Mouse (Mus musculus): Measurements from ENCODE around the gene Map1s.

Gene Map1s

DNA sequence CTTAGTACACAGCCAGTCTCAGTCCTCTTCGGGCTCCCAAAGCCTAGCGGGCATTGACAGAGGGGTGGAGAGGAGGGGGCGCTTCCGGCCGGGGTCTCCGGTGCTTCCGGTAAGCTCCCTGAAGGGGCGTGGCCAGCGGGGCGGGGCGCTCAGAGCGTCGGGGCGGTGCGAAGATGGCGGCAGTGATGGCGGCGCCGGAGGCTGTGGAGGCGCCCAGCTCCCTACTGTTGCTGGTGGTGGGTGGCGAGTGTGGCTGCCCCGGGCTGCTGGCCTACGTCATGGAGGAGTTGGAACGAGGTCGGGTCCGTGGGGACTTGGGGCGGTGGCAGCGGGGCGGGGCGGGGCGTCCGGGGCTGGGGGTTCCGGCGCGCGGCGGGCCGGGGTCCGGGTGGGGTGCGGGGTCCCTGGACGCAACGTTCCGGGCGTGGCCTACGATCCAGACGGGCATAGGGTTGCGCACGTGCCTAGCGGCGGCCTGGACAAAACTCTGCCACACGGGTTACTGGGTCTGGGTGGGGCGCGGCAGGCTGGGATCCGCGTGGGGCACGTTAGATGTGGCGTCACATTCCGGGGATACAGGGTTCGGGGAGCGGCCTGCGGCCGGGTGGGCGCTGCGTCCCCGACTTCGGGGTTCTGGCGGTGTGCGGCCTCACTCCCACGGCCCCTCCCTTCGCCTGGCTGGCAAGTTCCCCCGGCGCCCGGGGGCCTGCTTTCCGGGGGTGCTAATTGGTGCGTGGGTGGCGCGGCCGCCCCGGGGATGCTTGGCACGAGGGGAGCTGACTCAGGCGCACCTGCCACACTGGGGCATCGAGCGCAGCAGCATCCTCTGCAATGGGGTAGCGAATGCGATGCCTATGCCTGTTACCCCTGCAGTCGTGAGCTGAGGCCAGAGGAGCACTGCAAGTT, at the start of gene Map1s:
TSS of gene Map1s (plus strand) at position 102 of the 906 bp plus-strand sequence.
- DNase-seq: peak; percentile 85

DNA sequence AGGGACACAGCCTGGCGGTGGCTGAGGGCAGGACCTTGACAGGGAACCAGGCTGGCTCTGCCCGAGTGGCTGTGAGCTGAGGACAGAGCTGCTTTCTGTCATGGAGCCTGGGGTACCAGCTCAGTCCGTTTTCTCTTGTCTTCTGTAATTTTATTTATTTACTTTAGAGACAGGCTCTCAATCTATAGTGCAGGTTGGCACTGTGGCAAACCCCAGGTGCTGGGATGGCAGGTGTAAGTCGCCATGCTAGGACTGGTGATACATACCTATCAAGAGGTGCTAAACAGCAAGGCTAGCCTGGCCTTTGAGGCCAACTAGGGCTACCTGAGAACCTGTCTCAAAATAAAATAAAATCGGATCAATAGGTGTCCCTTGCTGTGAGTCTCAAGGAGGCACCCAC, 49.7 kb upstream of the Map1s start:
- DNase-seq: no peak

DNA sequence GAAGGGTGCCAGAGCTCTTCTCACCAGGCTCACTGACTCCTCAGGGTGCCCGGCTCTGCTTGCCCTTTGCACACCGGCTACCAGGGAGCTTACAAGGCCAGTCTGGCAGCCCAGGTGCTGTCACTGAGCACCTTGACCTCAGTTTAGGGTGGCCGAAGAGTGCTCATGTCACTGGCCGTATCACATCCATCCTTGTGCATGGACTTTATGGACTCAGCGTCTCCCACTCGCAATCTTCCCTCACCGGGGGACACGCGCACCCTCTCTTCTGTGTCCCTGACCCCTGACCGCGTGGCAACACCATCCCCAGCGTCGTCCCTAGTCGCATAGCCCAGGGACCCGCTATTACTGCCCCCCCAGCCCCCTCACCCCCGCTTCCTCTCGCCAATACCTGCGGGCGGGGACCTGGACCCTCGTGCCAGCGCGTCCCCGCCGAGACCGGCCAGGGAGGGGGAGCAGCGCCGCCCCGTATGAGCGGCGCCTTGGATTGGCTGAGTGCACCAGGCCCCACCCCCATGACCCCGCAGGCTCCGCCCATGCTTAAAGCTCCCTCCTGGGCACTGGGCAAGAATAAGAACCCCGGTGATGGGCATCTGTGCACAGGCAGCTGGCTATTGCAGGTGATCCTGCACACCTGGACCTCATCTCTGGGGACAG, 49.1 kb upstream of the Map1s start:
- DNase-seq: peak; percentile 78

DNA sequence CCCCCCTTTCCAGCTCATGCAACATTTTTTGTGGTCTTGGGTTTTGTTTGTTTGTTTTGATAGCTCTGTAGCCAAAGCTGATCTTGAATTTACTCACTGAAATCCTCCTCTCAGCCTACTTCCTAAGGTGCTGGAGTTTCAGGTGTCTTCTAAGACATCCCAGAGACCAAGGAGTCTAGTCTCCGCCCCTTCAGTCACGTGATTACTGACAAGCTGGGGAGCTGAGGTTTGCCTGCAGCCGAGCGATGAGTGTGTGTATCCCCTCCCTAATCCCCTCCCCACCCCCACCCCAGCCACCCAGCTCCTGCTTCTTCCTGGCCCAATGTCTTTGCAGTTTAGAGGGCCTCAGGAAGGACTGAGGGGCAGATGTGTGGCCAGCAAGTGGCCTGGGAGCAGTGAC, 48.2 kb upstream of the Map1s start:
- no peak for DNase-seq

DNA sequence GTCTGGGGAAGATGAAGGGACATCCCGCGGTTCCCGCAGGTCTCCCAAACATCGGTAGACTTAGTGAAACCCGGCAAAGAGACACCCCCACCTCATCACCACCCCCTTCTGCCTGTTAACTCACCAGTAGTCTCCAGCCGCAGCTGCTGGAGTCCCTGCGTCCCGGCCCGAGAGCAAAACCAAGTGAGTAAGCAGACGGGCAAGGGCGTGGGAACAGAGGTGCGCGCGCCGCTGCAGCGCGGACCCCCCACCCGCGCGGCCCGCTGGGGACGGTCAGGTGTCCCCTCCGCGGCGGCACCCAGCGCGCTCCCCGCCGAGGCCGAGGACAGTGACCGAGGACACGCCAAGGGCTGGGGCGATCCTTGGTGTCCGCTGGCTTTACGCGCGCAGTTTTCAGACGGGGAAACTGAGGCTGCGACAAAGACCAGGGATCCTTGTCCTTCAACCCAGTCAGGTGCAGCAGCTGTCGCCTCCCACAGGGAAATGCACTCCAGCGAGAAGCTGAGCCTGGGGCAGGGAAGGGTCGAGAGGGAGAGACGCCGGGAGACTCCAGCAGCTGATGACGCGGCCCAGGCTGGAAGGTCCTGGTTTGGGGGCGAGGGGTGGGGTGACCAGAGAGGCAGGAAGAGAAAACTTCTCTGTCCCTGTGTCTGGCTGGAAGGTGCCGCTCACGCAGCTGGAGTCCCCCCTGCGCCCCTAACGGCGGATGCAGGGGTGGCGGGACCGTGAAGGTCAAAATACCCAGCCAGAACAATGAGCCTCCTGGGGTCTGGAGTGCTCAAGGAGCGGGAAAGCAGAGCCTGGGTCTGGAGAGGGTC, 42.7 kb upstream of the Map1s start, which contains the start of gene Kcnn1:
TSS of gene Kcnn1 (minus strand) at position 435 of the 818 bp plus-strand sequence.
- DNase-seq: no peak

DNA sequence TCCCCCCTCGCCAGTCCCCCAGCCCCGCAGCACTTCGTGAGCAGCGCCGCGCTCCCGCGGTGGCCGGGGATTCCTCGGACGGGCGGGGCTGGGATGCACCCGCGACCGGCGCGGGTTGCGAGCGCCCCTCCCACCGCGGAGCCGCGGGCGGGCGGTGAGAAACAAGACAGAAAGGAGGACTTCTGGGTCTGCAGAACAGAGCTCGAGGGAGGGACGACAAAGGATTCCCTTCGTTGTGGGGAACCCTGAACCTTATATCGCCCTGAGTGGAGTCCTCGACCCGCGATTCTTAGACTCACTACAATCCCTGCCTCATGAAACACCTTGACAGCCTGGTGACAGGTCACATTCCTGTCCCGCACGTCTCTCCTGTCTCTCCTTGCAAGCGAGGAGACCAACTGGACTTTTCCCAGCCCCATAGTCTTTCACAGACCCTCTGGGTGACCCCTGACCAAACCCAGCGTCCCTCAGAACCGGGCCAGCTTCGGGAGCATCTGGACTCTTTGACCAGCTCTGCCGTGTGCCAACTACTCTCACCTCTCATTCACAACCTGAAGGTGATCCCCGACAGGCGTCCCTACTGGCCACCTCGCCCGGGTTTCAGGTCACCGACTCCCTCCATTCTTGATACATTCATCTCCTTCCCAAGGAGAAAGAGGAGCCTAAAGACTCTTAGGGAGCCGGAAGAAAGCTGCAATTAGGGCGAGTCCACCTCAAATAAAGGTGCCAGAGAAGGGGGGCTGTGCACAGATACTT, 41.6 kb upstream of the Map1s start:
- DNase-seq: peak; percentile 44

DNA sequence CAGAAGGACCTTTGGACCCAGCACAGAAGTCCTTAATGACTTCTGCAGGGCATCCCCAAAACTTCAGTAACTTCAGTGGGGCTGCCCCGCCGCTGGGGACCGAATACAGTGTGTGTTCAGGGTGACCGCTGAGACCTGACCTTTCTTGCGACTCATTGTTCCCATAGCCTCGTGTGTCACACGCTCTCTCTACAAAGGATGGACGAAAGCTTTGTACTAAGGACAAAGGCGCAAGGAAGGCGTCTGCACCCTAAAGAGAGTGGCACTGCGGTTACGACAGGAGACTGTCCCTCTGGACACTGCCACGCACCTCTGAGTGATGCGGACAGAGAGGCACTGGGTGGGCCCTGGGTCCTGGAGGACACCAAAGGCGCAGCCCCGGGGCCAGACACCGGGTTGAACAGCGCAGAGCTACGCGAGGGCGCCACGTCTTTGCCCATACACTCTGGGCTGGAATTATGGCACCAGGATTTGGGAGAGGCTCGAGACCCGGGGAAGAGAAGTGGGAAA, 41.0 kb upstream of the Map1s start:
- DNase-seq: no peak

DNA sequence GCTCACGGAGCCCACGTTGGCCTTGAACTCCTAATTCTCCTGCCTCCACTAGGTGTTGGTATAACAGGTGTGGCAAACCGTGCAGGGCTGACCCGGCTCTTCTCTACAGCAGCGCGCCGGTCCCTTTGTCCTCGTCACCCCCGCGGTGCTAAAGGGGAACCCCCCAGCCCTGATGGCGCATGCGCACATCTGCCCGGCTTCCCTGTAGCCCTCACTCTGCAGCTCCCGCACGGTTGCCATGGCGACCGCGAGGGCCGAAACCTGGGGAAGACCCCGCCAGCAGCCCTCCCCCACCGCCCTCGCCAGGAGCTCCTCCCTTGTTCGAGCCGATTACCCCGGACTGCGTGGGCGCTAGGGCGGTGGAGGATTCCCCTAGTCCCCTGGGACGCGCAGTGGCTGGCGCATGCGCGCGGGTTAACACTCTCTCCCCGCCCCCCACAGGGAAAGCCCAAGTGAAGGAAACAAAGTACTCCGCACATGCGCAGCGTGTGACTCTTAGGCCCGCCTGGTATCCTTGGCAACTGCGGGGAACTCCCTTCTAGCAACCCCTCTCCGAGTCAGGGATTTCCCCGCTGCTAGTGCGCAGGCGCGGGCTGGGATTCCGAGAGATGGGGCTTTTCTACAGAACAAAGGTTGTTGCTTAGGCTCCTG, 40.3 kb upstream of the Map1s start:
- DNase-seq: peak; percentile 99

DNA sequence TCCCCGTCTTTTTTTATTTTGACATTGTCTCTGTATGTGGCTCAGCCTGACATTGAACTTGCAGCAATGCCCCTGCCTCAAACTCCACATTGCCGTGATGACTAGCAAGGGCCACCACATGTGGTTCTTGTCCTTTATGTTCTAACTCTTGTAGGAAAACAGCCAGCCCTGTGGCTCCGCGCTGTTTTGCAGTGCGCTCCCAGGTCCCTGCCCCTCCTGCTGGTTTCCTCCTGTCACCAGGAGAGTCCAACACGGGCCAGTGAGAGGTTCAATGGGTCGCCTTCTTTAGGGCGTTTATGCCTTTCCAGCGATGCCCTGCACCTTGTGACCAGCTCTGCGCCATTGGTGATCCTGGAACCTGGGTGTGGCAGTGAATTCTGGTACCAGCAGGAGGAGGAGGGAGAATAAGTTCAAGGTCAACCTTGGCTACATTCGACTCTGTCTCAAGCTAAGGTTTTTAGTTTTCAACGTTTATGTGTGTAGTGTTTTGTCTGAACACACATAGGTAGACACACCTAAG, 39.7 kb upstream of the Map1s start:
- no peak for DNase-seq

DNA sequence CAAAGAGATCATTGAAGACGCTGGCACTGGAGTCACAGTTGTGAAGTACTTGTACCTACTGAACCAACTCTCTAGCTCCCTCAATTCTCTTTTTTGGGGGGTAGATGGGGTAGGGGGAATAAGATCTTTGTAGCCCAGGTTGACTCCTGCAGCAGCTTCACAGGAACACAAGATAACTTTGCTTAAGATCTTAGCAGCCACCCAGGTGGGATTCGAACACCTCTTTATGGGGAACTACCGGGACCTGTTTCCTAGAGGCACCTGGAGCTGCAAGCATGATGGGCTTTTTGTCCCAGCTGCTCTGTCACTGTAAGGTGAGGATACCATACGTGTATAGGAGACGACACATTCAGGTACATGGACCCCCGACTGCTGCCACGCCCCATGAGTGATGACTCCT, 39.2 kb upstream of the Map1s start:
- DNase-seq: no peak

DNA sequence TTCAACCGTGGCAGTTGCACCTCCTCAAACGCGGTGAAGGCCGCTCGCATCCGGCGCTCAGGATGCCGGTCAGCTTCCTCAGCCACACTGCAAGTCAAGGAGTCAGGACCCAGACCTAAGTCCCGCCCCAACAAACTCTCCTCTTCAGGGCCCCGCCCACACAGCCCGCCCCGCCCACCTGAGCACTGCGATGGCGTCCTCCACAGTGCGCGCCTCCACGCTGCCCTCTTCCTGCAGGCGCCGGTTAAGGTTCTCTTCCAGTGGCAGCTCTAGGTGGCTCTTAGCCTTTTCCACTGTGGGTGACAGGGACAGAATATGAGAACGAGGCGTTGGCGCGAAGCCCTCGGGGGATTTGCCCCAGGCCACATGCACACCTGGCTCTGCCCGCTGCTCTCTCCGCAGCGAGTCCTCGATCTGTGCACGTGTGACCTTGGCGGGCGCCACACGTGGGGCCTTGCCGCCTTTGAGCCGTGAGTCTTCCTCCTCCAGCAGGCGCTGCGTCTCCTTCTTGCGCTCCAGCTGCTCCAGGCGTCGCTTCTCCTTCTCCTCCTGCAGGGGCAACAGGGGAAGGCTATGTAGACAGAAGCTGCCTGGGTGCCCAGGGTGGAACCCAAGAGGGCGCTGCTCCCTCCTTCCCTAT, 37.1 kb upstream of the Map1s start:
- no peak for DNase-seq

DNA sequence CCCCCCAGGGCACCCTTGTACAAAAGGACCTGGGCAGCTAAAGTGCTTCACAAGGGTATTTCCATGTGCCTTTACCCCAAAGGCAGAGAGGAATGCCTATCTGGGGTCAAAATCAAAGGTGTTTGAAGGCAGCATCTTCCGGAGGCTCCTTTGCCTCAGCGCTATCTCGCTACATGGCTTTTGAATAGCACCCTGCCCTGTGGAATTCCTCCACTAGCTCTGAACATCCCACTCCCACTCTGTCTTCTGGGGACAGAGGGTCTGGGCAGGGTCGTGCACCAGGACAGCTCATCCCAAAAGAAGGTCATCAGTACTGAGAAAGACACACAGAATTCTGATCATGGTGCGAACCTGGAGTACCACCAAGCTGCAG, 36.5 kb upstream of the Map1s start:
- DNase-seq: no peak

DNA sequence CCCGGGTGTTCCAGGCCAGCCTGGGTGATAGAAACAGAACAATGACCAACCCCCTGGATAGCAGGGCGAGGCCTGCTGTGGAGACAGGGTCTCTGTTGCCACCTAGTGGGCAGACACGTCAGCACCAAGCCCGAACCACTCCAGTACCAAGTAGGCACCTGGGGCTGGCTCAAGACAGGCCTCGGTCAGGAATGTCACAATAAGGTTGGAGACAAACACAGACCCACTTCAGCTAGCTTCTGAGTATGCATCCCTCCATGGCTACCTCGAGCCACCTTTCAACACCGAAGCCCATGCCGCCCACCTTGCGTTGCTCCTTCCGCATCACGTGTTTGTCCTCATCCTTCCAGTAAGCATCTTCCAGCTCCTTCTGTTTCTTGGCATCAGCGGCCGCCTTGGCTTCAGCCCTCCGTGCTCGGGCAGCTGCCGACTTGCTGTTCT, 36.1 kb upstream of the Map1s start:
- peak; percentile 74 for DNase-seq

DNA sequence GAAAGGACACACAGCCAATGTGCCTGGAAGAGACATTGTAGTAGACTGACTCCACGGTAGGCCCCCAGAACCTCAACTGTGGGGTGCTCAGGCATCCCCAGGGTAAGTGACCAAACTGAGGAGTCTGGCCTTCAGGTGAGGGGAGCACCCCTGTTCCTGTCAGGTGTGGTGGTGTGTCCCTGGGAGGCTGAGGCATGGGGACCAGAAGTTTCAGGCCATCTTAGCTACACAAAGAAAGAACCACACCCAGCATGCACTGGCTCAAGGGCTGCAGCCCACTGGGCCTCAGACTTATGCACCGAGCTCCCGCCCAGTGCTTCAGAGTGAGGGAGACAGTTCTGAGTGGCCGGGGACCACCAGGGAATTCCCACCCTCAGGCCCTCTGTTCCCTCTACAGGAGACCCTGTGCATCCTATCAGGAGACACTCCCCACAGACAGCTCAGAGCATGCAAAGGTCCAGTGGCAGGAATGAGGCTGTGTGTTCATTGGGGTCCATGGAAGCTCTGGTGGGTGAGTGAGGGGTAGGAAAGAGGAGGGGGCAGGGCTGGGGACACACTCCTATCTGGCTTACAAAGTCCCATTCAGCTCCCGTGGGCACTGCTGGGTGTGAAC, 34.4 kb upstream of the Map1s start:
- no peak for DNase-seq

DNA sequence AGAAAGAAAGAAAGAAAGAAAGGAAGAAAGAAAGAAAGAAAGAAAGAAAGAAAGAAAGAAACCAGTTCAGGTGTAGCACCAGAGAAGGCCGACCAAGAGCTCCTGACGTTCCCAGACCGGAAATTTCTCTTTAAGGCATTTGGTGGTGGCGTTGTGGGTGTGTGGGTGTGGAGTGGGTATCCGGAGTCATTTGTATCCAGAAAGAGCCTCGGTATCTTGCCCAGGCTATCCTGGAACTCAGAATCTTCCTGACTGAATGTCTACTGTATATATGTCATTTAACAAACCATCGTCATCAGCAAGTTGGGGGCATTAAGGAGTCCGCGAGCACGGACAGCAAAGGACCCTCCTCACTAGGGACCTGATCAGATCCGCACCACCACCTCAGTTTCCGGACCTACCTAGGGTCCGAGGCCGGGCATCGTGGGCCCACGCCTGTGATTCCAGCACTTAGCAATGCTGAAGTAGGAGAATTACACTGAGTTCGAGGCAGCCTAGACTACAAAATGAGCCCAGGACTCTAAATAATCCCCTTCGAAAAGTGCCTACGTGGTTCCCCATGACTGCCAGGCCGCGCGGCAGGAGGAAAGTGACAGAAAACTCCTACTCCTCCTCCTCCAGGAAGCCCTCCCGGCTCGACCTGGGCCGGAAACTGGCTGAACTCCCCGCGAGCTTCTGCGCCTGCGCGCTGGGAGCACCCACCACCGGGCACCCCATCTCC, 32.9 kb upstream of the Map1s start:
- no peak for DNase-seq

DNA sequence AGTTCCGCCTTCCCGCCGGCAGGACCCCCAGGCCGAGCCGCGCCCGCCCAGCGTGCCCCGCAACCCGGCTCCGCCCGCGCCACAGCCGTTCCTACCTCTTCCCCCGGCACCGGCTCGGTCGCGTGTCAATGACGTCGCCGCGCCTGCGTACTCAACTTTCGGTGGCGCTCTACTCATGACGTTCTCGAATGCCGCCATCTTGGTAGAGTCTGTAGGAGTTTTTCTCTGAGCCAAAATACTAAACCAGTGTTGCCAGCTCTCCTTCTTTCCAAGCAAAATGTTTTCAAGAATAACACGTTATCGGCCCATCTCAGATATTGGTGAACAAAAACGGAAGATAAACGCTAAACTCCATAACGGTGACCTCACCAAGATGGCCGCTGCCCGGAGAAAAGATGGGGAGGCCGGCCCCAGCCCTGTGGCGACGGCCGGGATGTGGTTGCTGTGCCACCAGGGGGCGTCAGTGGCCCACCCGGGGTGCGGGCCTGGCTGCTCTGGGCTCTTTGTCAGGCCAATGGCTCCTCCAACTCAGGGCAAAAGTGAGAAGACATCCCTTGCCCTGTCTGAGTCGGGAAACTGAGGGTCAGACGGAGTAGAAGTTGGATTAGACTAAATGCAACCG, 32.3 kb upstream of the Map1s start, which contains the start of gene Ccdc124:
TSS of gene Ccdc124 (minus strand) at position 572 of the 622 bp plus-strand sequence.
- DNase-seq: peak; percentile 93

DNA sequence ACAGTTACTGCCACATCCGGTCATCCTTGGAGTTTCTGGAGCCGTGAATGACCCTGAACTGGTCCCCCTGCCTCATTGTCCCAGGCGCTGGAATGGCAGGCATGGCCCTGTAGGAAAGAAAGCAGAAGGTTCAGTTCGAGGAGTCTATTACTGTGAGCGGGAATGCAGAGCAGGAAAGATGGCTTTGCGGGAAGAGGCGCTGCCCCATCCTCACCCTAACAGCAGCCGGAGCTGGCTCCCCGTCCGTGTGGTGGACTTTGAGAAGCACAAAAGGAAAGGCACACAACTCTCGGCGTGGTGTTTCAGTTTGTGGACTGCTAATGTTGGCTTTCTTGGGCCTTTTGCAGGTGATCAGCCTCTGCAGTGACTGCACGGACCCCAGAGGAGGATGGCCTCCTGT, 31.3 kb upstream of the Map1s start:
- DNase-seq: no peak

DNA sequence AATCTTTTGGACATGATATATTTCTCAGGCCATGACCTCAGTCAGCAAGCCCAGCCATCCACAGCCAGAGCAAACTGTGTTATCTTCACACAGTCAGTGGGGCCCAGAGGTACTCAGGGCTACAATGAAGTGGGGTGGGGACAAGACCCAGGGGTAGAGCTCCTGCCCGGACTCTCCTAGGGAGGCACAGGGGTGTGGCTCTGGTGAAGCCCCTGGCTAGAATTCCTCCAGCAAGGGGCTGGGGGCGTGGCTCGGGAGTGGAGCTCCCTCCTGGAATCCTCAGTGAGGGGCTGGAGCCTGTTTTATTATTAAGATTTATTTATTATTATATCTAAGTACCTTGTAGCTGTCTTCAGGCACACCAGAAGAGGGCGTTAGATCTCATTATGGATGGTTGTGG, 29.4 kb upstream of the Map1s start:
- DNase-seq: no peak

DNA sequence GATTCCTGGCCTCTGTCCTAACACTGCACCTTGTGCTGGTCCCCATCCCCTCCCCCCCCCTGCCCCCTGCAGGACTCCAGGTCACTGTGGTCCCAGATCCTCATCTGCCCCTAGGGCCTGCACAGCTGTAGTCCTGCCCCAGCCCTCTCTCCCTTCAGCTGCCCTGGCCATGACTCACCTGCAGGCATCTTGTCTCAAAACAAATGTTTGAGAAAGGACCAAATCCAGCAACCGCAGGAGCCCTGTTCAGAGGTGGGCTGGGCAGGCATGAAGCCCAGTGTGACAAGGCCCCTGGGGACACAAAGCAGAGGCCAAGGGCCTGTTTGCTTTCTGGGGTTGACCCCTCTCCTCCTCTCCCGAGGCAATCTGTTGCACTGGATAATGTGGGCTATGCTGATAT, 27.6 kb upstream of the Map1s start:
- DNase-seq: no peak
